Mouse (Mus musculus): ENCODE measurements at regions not wholly inside any gene's neighbourhood (a gene's known extent, or its start where the extent isn't known, plus 50 kb on each side); places are given as distances from the start of the nearest gene placed in this dataset.

DNA sequence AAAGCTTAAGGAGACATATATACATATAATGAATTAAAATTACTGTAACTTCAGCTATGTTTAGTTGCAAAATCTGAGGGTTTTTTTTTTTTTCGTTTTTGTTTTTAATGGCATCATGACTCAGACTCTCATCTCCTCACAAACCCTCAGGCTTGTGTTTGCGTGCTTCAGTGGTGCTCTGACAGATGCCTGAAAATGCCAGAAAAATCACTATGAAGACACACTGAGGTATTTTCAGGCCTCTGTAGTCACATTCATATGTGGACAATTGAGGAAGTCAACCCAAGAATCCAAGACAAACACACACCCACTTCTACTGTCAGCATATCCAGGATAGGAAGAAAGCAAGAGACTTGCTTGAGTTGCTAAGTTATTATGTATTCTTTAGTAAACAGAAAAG is 327.2 kb upstream of the Rsrc1 start:
- TF ChIP-seq CTCF (conservative IDR thresholded peaks at IDR 0.05; ENCODE audit: low read length) (no peak), NANOG (IDR thresholded peaks at IDR 0.05; ENCODE audit: borderline replicate concordance, low read length) (no peak), POU5F1 (IDR thresholded peaks at IDR 0.05; ENCODE audit: borderline replicate concordance, low read length) (no peak)
